Mouse (Mus musculus) kidney, embryonic 15.5 days (tissue): ENCODE data around the gene Apela. TPM values are rescaled to one million over a fixed set of nuclear protein-coding genes. Genes with fewer than 3 reads are reported as not detected.
A peak's percentile ranks its signal among the peaks of the same experiment; 100 is the strongest.

Source experiments
- ATAC-seq: fragments of 200-750 bp; cut with Nextera tagmentation; replicated peaks from 2 replicates; pipeline ENCODE4 v1.8.0; 2017; ENCODE audit warnings: moderate TSS enrichment; ENCODE audit not compliant: low FRiP score
- H3K27ac ChIP-seq: fragments of 300-500 bp; sonication (generic); 2 replicates; pipeline ENCODE4 v1.5.1; 2015; ENCODE audit warnings: mild to moderate bottlenecking, inconsistent platforms
- H3K27me3 ChIP-seq: fragments of 300-500 bp; sonication (generic); 2 replicates; pipeline ENCODE4 v1.6.1; 2015; ENCODE audit warnings: inconsistent platforms
- H3K36me3 ChIP-seq: fragments of 300-500 bp; sonication (generic); 2 replicates; pipeline ENCODE4 v1.6.1; 2015; ENCODE audit warnings: inconsistent platforms
- H3K4me1 ChIP-seq: fragments of 300-500 bp; sonication (generic); 2 replicates; pipeline ENCODE4 v1.6.1; 2015; ENCODE audit warnings: inconsistent platforms
- H3K4me2 ChIP-seq: fragments of 300-500 bp; sonication (generic); 2 replicates; pipeline ENCODE4 v1.6.1; 2015; ENCODE audit warnings: moderate library complexity, mild to moderate bottlenecking, inconsistent platforms
- H3K4me3 ChIP-seq: fragments of 300-500 bp; sonication (generic); replicated peaks from 2 replicates; pipeline ENCODE4 v1.5.1; 2015; ENCODE audit warnings: mild to moderate bottlenecking, inconsistent platforms
- H3K9ac ChIP-seq: fragments of 300-500 bp; sonication (generic); 2 replicates; pipeline ENCODE4 v1.6.1; 2015; ENCODE audit warnings: mild to moderate bottlenecking, inconsistent platforms
- H3K9me3 ChIP-seq: fragments of 300-500 bp; sonication (generic); replicated peaks from 2 replicates; pipeline ENCODE4 v1.6.1; 2016; ENCODE audit warnings: inconsistent platforms
- WGBS: fragments of 180-500 bp; shearing (Covaris S2); methylation state at CpG from one replicate; pipeline ENCODE4 v1.1.7; 2015; ENCODE audit warnings: mixed read lengths; 5-methylcytosine and 5-hydroxymethylcytosine counted together
- polyA plus RNA-seq: library from polyadenylated mRNA; unstranded; fragments of >200 nt; fragmentation: Nextera tagmentation; extraction: Ambion mirVana; gene quantifications from 2 replicates; pipeline ENCODE4 v1.2.1, GENCODE M21; 2015

The Apela gene
- polyA plus RNA-seq, 1 experiment from 2014 or later = 10.3 TPM

DNA sequence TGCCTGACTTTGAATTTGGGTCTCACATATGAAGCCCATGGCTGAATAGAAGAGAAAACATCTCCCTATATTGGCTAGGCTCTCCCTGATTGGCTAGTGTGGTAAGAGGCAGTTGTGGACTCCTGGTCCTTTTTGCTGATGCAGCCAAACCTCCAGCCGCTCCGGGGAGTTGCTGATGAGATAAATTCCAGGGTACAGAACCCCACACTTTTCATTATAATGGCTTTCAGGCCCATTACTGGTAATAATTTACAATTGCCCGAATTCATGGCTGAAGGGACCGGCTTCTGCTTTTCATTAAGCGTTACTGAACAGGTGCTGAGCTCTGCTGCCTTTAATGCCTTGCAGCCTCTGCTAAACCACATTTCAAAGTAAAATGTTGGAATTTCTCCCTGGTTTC is 16.8 kb upstream of the Apela start:
- no peak overlapping the region; the same call in 1 of the 2 replicates for H3K4me2 ChIP-seq
- H3K9me3 ChIP-seq = no peaks in the 10 kb centered on the region
- H3K4me3 ChIP-seq = no peak overlapping the region
- no peaks in the 10 kb centered on the region for H3K36me3 ChIP-seq
- 0 out of 2 replicates have a peak, but pooled peaks have one; percentile 46 for ATAC-seq
- no peaks in the 10 kb centered on the region for H3K27me3 ChIP-seq
- H3K27ac ChIP-seq = peak overlapping the region; percentile 15; the same call in 1 of the 2 replicates
- 0 out of 2 replicates have a peak, but pooled peaks cover 11% of the 10 kb centered on the region for H3K4me1 ChIP-seq
- 35% methylated on average over 5 of the region's 5 CpGs for WGBS
- no peak overlapping the region for H3K9ac ChIP-seq

DNA sequence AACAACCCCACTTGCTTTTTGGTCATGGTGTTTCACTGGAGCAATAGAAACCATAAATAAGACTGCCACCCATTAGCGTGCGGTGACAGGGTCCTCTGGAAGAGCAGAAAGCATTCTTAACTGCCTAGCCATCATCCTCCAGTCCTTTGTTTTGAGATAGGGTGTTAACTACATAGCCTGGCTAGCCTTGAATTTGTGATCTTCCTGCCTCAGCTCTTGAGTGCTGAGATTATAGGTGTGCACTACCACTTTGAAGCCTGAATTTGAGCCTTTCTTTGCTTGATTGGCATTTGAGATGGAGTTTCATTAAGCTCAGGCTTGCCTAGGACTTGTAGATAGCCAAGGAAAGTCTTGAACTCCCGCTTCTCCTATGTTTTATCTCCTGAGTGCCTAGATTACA is 16.4 kb upstream of the Apela start:
- WGBS = 60% methylated on average over 3 of the region's 3 CpGs
- no peaks in the 10 kb centered on the region for H3K36me3 ChIP-seq
- no peak overlapping the region for H3K4me3 ChIP-seq
- H3K9me3 ChIP-seq = no peaks in the 10 kb centered on the region
- no peak overlapping the region for H3K27ac ChIP-seq
- H3K9ac ChIP-seq = no peak overlapping the region
- no peak overlapping the region for H3K4me2 ChIP-seq
- ATAC-seq = no peak
- no peaks in the 10 kb centered on the region for H3K27me3 ChIP-seq
- 0 out of 2 replicates have a peak, but pooled peaks cover 11% of the 10 kb centered on the region for H3K4me1 ChIP-seq

- no peaks in the 10 kb centered on the region for H3K36me3 ChIP-seq
- no peaks in the 10 kb centered on the region for H3K27me3 ChIP-seq
- H3K4me2 ChIP-seq = no peak overlapping the region
- 86% methylated on average over 4 of the region's 4 CpGs for WGBS
- no peak for ATAC-seq
- no peak overlapping the region for H3K4me3 ChIP-seq
- no peaks in the 10 kb centered on the region for H3K4me1 ChIP-seq
- H3K9ac ChIP-seq = no peak overlapping the region
- H3K9me3 ChIP-seq = no peaks in the 10 kb centered on the region
- H3K27ac ChIP-seq = no peak overlapping the region
Observed at GRCm38 (mm10) chr8:65047801-65048200, 10.7 kb upstream of the Apela start.

DNA sequence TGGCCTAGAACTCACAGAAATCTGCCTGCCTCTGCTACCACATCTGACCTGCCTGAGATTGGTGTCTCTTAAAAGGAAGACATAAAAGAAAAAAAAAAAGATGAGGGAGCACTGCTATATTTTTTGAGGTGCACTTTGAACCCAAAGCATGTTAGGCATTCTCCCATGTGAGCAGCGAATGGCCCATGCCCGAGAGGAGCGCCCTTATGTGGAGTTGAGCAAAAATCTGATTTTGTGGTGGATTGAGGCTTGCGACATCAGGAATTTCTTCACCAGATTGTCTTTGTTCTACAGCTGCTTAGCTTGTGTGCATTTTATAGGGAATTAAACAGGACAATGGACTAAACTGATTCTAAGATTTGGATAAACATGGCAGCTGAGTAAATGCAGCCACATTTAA is 10.1 kb upstream of the Apela start:
- no peak for ATAC-seq
- Histone ChIP-seq H3K4me2 (no peak overlapping the region), H3K9me3 (no peaks in the 10 kb centered on the region), H3K4me1 (no peaks in the 10 kb centered on the region), H3K36me3 (no peaks in the 10 kb centered on the region), H3K4me3 (no peak overlapping the region), H3K27me3 (no peaks in the 10 kb centered on the region), H3K27ac (no peak overlapping the region), H3K9ac (no peak overlapping the region)
- WGBS = 94% methylated on average over 4 of the region's 4 CpGs

- Histone ChIP-seq H3K27me3 (no peaks in the 10 kb centered on the region), H3K4me3 (no peak overlapping the region), H3K27ac (no peak overlapping the region), H3K36me3 (no peaks in the 10 kb centered on the region), H3K4me1 (no peaks in the 10 kb centered on the region), H3K9ac (no peak overlapping the region), H3K4me2 (no peak overlapping the region), H3K9me3 (no peaks in the 10 kb centered on the region)
- WGBS = 51% methylated on average over 5 of the region's 5 CpGs
- no peak for ATAC-seq
Observed at GRCm38 (mm10) chr8:65046565-65046964, 9.4 kb upstream of the Apela start.

DNA sequence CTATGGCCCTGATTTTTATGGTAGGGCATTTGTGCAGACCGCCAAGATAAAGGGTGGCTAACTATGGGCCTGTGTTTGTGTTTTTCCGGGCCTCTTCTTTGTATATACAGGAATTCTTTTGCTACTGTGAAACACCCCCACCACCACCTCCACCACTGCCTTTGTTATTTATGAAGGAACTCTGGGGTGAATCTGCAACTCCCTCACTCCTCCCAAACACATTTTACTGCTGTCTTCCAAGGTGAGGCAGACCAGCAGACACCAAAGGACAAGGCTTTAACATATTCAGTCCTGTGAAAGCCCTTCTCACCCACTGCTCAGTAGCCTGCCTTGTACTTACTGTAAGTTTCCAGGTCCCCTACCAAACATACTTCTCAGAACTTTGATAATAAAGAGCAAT is 3.0 kb downstream of the Apela start:
- 25% methylated on average over 2 of the region's 2 CpGs for WGBS
- Histone ChIP-seq H3K9me3 (no peaks in the 10 kb centered on the region), H3K4me1 (peaks cover 29% of the 10 kb centered on the region), H3K4me2 (0 out of 2 replicates have a peak overlapping the region, but pooled peaks have one; percentile 4), H3K36me3 (no peaks in the 10 kb centered on the region), H3K4me3 (no peak overlapping the region), H3K27ac (peak overlapping the region; percentile 54; the same call in 1 of the 2 replicates), H3K27me3 (no peaks in the 10 kb centered on the region), H3K9ac (no peak overlapping the region)
- ATAC-seq = no peak

- no peaks in the 10 kb centered on the region for H3K27me3 ChIP-seq
- no peak overlapping the region for H3K4me3 ChIP-seq
- 83% methylated on average over 13 of the region's 13 CpGs for WGBS
- ATAC-seq = no peak
- H3K4me2 ChIP-seq = no peak overlapping the region
- no peaks in the 10 kb centered on the region for H3K9me3 ChIP-seq
- H3K36me3 ChIP-seq = no peaks in the 10 kb centered on the region
- H3K4me1 ChIP-seq = peaks cover 29% of the 10 kb centered on the region
- no peak overlapping the region for H3K9ac ChIP-seq
- no peak overlapping the region for H3K27ac ChIP-seq
Observed at GRCm38 (mm10) chr8:65033056-65033455, 4.1 kb downstream of the Apela start.

GRCm38 (mm10) chr8:65032107-65032506 is 5.0 kb downstream of the Apela start:
- no peak overlapping the region for H3K9ac ChIP-seq
- WGBS = 95% methylated on average over 1 of the region's 1 CpGs
- ATAC-seq = no peak

GRCm38 (mm10) chr8:65030735-65031485 is 6.2 kb downstream of the Apela start:
- H3K36me3 ChIP-seq = no peaks in the 10 kb centered on the region
- WGBS = 75% methylated on average over 4 of the region's 4 CpGs

More at GRCm38 (mm10) chr8:65032107-65032506, 5.0 kb downstream of the Apela start:
- Histone ChIP-seq H3K4me3 (no peak overlapping the region), H3K36me3 (no peaks in the 10 kb centered on the region), H3K27ac (no peak overlapping the region), H3K4me1 (peaks cover 21% of the 10 kb centered on the region), H3K27me3 (no peaks in the 10 kb centered on the region), H3K4me2 (no peak overlapping the region), H3K9me3 (no peaks in the 10 kb centered on the region)

GRCm38 (mm10) chr8:65029776-65030175 is 7.4 kb downstream of the Apela start:
- Histone ChIP-seq H3K36me3 (no peaks in the 10 kb centered on the region), H3K9ac (no peak overlapping the region), H3K4me1 (peaks cover 13% of the 10 kb centered on the region), H3K4me3 (no peak overlapping the region), H3K27ac (no peak overlapping the region), H3K4me2 (no peak overlapping the region), H3K27me3 (no peaks in the 10 kb centered on the region), H3K9me3 (no peaks in the 10 kb centered on the region)
- WGBS = 67% methylated on average over 4 of the region's 4 CpGs
- ATAC-seq = no peak

More at GRCm38 (mm10) chr8:65030735-65031485, 6.2 kb downstream of the Apela start:
- H3K9me3 ChIP-seq = no peaks in the 10 kb centered on the region
- H3K4me1 ChIP-seq = peaks cover 21% of the 10 kb centered on the region
- no peak overlapping the region for H3K4me3 ChIP-seq
- H3K27me3 ChIP-seq = no peaks in the 10 kb centered on the region
- no peak overlapping the region for H3K9ac ChIP-seq
- H3K27ac ChIP-seq = no peak overlapping the region
- H3K4me2 ChIP-seq = no peak overlapping the region
- ATAC-seq = no peak

- Histone ChIP-seq H3K4me2 (no peak overlapping the region), H3K9me3 (no peaks in the 10 kb centered on the region), H3K27ac (no peak overlapping the region), H3K36me3 (no peaks in the 10 kb centered on the region), H3K27me3 (no peaks in the 10 kb centered on the region), H3K4me1 (peaks cover 9% of the 10 kb centered on the region), H3K9ac (no peak overlapping the region), H3K4me3 (no peak overlapping the region)
- WGBS = 84% methylated on average over 12 of the region's 12 CpGs
- no peak for ATAC-seq
Observed at GRCm38 (mm10) chr8:65028959-65029686, 8.0 kb downstream of the Apela start.

DNA sequence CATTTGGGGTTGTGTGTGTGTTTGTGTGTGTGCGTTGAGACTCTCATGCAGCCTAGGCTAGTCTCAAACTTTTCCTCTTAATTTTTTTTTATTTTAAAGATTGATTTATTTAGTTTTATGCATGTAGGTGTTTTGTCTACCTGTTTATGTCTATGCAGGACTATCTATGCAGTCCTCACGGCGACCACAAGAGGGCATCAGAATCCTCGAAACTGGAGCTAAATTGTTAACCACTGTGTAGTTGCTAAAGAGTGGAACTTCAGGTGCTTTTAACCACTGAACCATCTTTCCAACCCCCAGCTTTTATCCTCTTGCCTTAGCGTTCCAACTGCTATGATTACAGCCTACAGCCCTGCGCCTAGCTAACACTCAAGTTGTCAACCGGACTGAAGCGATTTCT is 14.7 kb downstream of the Apela start:
- Histone ChIP-seq H3K4me2 (no peak overlapping the region), H3K4me1 (no peaks in the 10 kb centered on the region), H3K4me3 (no peak overlapping the region), H3K27ac (no peak overlapping the region), H3K36me3 (no peaks in the 10 kb centered on the region), H3K9me3 (no peaks in the 10 kb centered on the region), H3K9ac (no peak overlapping the region), H3K27me3 (no peaks in the 10 kb centered on the region)
- 47% methylated on average over 8 of the region's 8 CpGs for WGBS
- no peak for ATAC-seq
